In genomic region chr11:62026345-62026815, GRCm38 (mm10) we compare ENCODE assay signal across 15 mouse cellular contexts.
DNase-seq lines count a peak whose midpoint lies in the region; ATAC-seq and TF ChIP-seq lines count a peak whose summit lies in the region.
"Had no signal": no experiment of that assay in that cellular context is flagged by ENCODE, and none has a peak within 500 bp of the region (broad histone marks: within the 10 kb centered on the region; RNA-seq: fewer than 3 reads in every experiment).

No protein-coding gene starts in this region.

- no peak overlapping the region for H3K9ac ChIP-seq in midbrain, postnatal 0 days (replicated peaks; ENCODE audit: low read length, poor library complexity, severe bottlenecking)
- H3K9ac ChIP-seq in heart, embryonic 11.5 days (ENCODE audit: low read depth, low read length): no peak overlapping the region
- H3K9ac ChIP-seq: embryonic facial prominence, embryonic 12.5 days; forebrain, embryonic 12.5 days; limb, embryonic 12.5 days had no signal

- ATAC-seq in midbrain, postnatal 0 days (ENCODE audit: low FRiP score): no peak
- ATAC-seq in heart, embryonic 11.5 days (replicated peaks; ENCODE audit: insufficient number of reproducible peaks, low FRiP score, low TSS enrichment): no peak

- TF ChIP-seq CTCF in midbrain, postnatal 0 days (IDR thresholded peaks at IDR 0.05): no peak

- no peaks in the 10 kb centered on the region for H3K36me3 ChIP-seq in midbrain, postnatal 0 days (ENCODE audit: insufficient read depth, low read length)
- no peaks in the 10 kb centered on the region for H3K36me3 ChIP-seq in midbrain, embryonic 10.5 days
- no peaks in the 10 kb centered on the region for H3K36me3 ChIP-seq in heart, embryonic 11.5 days (ENCODE audit: control insufficient read depth, insufficient read depth, low read length)
- H3K36me3 ChIP-seq: embryonic facial prominence, embryonic 12.5 days; forebrain, embryonic 12.5 days; limb, embryonic 12.5 days had no signal

- DNase-seq in kidney, postnatal 10 days: peak; percentile 39
- no peak for DNase-seq in kidney, adult 8-10 months
- DNase-seq in midbrain, postnatal 0 days (ENCODE audit: low spot score): peak; percentile 56
- DNase-seq in midbrain, embryonic 10.5 days (ENCODE audit: low spot score): no peak
- DNase-seq in cerebellum, adult 18-20 months: peak; percentile 80 to 85
- DNase-seq in cerebellum, postnatal 36 days: peak; percentile 74 to 87
- DNase-seq: adrenal gland, adult 2 months; gastrocnemius, postnatal 36 days; heart, postnatal 10 days; spleen, adult 18-20 months had no signal

- no peaks in the 10 kb centered on the region for H3K4me1 ChIP-seq in midbrain, postnatal 0 days (ENCODE audit: insufficient read depth, low read length)
- peaks cover 39% of the 10 kb centered on the region for H3K4me1 ChIP-seq in midbrain, embryonic 10.5 days
- H3K4me1 ChIP-seq in heart, embryonic 11.5 days (ENCODE audit: control insufficient read depth, insufficient read depth, low read length): no peaks in the 10 kb centered on the region

- WGBS in midbrain, postnatal 0 days: 70% methylated on average over 4 of the region's 4 CpGs
- 89% methylated on average over 4 of the region's 4 CpGs for WGBS in midbrain, embryonic 10.5 days
- WGBS in heart, embryonic 11.5 days (ENCODE audit: insufficient replicate concordance): 71% methylated on average over 4 of the region's 4 CpGs

- no peaks in the 10 kb centered on the region for H3K9me3 ChIP-seq in midbrain, postnatal 0 days (ENCODE audit: low read length)
- H3K9me3 ChIP-seq in midbrain, embryonic 10.5 days (replicated peaks): no peaks in the 10 kb centered on the region
- no peaks in the 10 kb centered on the region for H3K9me3 ChIP-seq in heart, embryonic 11.5 days (replicated peaks; ENCODE audit: control insufficient read depth, low read length)
- H3K9me3 ChIP-seq: embryonic facial prominence, embryonic 12.5 days; forebrain, embryonic 12.5 days; limb, embryonic 12.5 days had no signal

- H3K27me3 ChIP-seq in midbrain, postnatal 0 days (ENCODE audit: insufficient read depth, low read length): no peaks in the 10 kb centered on the region
- H3K27me3 ChIP-seq in midbrain, embryonic 10.5 days (ENCODE audit: low read depth, poor library complexity, severe bottlenecking): no peaks in the 10 kb centered on the region
- no peaks in the 10 kb centered on the region for H3K27me3 ChIP-seq in heart, embryonic 11.5 days (ENCODE audit: control insufficient read depth, insufficient read depth, low read length)
- H3K27me3 ChIP-seq: CH12.LX; embryonic facial prominence, embryonic 12.5 days; forebrain, embryonic 12.5 days; limb, embryonic 12.5 days had no signal

- H3K4me2 ChIP-seq in midbrain, postnatal 0 days (ENCODE audit: low read depth, low read length, poor library complexity, severe bottlenecking): no peak overlapping the region
- no peak overlapping the region for H3K4me2 ChIP-seq in heart, embryonic 11.5 days
- H3K4me2 ChIP-seq: embryonic facial prominence, embryonic 12.5 days; forebrain, embryonic 12.5 days; limb, embryonic 12.5 days had no signal

- no peak overlapping the region for H3K27ac ChIP-seq in midbrain, postnatal 0 days (ENCODE audit: low read depth, low read length)
- H3K27ac ChIP-seq in midbrain, embryonic 10.5 days (replicated peaks): no peak overlapping the region
- H3K27ac ChIP-seq in heart, embryonic 11.5 days (ENCODE audit: low read depth, low read length): no peak overlapping the region
- H3K27ac ChIP-seq: embryonic facial prominence, embryonic 12.5 days; forebrain, embryonic 12.5 days; limb, embryonic 12.5 days had no signal

- no peak overlapping the region for H3K4me3 ChIP-seq in midbrain, postnatal 0 days (ENCODE audit: low read depth, low read length)
- H3K4me3 ChIP-seq in midbrain, embryonic 10.5 days: no peak overlapping the region
- H3K4me3 ChIP-seq in heart, embryonic 11.5 days (ENCODE audit: low read depth, low read length): no peak overlapping the region
- H3K4me3 ChIP-seq: embryonic facial prominence, embryonic 12.5 days; forebrain, embryonic 12.5 days; limb, embryonic 12.5 days had no signal

Comparison
In these comparisons a context has a peak if more than half of its experiments do, and no peak if none do; other contexts are left out.
1. DNase-seq: peak in kidney, postnatal 10 days (single experiment), midbrain, postnatal 0 days (single experiment), cerebellum, adult 18-20 months (2 of 2) and cerebellum, postnatal 36 days (2 of 2); none in kidney, adult 8-10 months (0 of 2) and midbrain, embryonic 10.5 days (single experiment).